Mouse (Mus musculus): ENCODE results near the gene Mgll.

Mgll gene

GRCm38 (mm10) chr6:88770300-88770904 is 46.2 kb downstream of the Mgll start:
- DNase-seq (ENCODE audit: low read depth, low spot score): no peak

DNA sequence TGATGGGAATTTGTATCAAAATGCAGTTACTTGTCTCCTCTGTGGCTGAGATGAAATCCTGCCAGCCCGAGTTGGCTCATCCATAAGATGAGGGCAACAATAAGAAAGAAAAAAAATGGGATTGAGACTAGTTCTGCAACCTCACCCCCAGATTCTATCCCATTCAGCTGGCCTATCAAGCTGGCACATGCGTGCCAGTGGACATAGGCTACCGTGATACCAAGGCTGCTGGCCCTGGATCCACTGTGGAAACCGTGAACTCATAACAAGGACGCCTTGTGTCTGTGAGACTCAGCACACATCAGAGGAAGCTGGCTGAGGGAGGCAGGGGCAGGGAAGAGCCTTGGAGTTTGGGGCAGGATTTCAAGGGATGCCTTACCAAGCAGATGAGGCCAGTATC is 46.8 kb downstream of the Mgll start:
- no peak for DNase-seq (ENCODE audit: low read depth, low spot score)

DNA sequence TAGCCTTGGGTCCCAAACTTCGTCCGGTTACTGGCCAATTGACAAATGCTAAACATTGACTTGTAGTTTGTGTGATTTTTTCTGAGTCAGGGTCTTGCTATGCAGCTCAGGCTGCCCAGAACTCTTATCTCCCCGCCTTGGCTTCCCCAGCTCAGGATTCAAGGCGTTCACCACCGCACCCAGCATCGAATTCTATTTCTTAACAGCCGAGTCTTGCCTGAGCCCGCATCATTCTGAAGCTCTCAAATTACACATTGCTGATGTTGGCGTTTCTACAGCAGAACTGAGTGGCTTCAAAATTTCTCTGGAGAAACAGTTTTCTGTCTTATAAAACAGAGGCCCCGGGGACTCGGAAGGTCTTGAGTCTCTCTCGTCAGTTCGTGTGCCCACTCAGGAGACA is 47.8 kb downstream of the Mgll start:
- DNase-seq (ENCODE audit: low read depth, low spot score): no peak

DNA sequence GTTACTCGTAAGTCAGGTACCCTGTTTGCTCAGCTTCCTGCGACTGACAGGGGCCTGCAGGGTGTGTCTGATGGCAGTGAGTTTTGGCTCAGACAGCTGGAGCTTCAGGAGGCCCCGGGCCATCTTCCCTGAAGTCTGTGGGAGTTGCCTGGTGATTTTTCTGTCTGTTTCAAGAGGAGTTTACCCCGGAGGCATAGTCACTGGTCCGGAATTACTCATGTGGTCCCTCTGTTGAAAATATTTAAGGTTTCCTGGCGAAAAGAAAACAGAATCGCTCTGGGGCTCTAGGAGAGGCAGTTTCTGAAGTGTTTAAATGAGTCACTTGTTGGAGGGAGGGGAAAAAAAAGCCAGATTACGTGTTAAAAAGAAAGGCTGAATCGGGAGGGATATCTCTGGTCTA is 49.8 kb downstream of the Mgll start:
- DNase-seq (ENCODE audit: low read depth, low spot score): no peak

GRCm38 (mm10) chr6:88775267-88775666 is 51.1 kb downstream of the Mgll start:
- no peak for DNase-seq (ENCODE audit: low read depth, low spot score)

GRCm38 (mm10) chr6:88776336-88776923 is 52.2 kb downstream of the Mgll start:
- no peak for DNase-seq (ENCODE audit: low read depth, low spot score)

- DNase-seq (ENCODE audit: low read depth, low spot score): no peak
Observed at GRCm38 (mm10) chr6:88776964-88777363, 52.8 kb downstream of the Mgll start.

DNA sequence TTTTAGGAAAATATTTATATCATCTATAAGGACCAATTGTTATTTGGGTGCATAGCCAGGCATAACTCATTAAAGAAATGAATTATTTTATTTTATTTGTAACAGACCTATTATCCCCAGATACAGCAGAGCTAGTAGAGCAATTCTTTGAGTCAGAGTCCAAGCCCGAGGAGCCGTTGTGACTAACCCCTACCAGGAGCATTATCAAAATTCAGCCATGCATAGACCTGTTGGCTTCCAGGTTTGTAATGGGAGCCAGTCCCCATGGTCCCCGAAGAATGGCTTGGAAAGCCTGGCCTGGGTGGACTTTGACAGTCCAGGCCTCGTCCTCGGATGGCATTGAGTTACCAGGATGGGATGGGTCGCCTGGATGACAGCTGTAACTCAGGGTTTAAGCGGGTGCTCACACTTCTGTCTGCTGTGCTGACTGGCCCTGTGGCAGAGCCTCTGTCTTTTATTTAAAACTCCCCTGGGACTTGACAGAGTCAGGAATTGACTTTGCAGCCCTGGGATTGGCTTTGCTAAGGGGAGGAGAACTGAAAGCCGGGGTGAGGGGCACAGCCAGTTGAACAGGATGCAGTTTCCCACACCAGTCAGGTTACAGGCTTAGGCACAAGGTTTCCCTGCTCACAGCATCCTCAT is 54.0 kb downstream of the Mgll start:
- DNase-seq (ENCODE audit: low read depth, low spot score): no peak

- DNase-seq (ENCODE audit: low read depth, low spot score): no peak
Observed at GRCm38 (mm10) chr6:88779755-88780154, 55.5 kb downstream of the Mgll start.

DNA sequence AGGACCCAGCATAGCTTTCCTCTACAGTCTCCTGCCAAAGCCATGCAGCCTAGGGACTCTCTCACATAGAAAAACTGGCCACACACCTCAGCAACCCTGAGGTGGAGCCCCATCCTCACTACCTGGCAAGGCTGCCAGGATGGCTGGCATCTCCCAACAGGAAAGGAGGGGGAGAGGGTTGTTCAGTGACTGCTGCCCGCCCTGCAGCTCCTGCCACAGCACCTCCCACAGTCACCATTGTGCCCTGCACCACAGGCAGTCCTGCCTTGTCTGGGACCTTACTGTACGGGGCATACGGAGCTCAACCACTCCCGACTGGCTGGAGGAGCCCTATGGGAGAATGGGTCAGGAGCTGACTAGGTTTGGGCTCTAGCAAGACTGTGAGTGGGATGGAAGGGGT is 57.7 kb downstream of the Mgll start:
- no peak for DNase-seq (ENCODE audit: low read depth, low spot score)

- DNase-seq (ENCODE audit: low read depth, low spot score): no peak
Observed at GRCm38 (mm10) chr6:88782981-88783397, 58.8 kb downstream of the Mgll start.

DNA sequence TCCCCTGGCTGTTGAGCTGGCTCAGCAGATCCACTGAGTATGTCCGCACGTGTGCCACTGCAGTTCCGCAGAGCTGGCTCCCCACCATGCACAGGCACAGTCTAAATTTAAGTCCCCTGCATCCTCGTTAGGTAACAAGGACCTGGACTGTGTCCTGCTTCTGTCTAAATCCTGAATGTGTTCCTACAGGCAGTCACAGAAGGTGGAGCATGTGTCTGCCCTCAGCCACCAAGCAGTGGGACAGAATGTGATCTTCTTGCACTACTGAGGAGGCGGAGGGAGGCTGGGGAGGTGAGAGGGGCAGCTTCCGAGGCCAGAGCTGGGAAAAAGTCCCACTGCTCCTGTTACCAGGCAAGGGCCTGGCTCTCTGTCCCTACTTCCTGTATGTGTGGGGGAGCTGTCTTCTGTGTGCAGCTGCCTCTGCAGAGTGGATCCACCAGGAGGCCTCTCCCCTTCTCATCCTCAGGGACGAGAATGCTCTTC is 60.5 kb downstream of the Mgll start:
- peak; percentile 87 for DNase-seq (ENCODE audit: low read depth, low spot score)

DNA sequence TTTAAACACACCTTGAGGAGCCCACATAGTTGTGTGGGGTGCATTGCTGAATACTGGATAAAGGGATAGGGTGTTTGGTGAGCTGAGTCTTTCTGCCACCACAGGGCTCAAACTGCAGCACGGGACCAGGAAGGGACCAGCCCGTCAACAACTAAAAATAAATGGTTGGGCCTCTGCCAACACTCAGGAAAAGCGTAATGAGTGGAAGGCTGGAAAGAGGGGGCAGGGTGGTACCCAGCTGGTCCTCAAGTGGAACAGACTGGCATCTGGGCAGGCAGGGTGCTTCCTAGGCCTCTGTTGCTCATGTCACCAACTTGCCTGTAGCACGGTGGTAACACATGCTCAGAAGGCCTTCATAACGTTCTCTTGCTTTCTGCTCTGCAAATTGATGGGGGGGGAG is 61.1 kb downstream of the Mgll start:
- no peak for DNase-seq (ENCODE audit: low read depth, low spot score)

DNA sequence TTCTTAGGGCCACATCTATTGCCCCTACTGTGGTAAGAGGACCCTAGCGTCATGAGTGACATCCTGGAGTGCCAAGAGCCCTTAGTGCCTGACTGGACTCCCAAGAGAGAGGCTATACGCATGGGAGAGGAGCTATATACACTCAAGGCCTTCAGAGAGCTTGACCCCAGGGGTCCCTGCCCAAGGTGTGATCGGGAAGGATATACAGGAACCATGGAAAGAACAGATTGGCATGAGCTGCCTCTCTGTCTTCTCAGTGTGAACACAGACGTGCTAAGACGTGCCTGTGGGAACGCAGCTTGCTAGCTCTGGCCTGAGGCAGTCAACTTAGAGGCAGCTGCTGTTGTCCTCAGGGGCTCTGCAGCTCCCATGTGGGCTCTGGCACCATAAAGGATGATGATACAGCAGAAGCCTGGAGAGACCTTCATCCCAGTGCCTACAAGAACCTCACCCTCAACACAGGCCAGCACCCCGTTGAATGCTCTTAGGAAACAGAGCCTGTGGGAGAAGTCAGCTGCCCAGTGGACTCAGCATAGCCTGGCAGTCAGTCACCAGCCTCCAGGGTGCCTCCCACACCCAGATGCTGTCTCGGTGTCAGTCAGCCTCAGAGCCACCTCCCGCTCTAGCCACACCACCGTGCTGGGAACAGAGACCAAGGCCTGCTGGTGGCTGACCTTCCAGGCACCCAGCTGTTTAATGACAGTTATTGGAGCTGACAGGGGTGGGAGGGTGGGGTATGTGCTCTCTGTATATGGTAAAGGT is 61.8 kb downstream of the Mgll start:
- no peak for DNase-seq (ENCODE audit: low read depth, low spot score)

DNA sequence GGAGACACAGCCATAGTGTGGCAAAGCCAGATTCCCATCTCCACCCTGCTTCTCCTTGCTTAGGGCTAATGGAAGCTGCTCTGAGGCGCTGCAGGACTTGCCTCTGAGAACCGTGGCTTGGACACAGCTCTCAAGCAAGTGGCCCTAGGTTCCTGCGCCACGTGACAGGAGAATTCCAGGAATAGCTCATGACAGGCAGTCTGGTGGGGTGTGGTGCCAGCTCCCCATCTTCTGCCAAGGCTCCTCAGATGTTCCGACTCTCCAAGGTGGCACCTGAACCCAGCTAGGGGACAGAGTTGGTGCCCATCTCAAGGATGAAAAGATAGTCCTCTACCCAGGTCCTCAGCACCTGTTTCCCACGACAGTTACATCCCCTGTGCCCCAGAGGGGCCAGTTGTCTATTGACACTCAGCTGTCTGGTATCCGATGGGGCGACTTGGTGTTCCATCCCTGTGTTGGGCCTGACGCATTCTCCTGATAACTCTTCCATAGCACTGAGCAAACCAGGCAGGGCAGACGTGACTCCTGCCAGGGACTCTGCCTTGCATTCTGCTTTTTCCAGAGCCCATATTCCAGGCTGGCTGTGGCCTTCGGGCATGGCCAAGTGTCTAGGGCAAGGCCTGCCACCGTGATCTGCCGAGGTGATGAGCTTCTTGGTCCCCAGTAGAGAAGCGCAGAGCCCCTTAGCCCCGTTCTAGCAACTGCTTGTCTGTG is 62.7 kb downstream of the Mgll start:
- peak; percentile 88 for DNase-seq (ENCODE audit: low read depth, low spot score)

DNA sequence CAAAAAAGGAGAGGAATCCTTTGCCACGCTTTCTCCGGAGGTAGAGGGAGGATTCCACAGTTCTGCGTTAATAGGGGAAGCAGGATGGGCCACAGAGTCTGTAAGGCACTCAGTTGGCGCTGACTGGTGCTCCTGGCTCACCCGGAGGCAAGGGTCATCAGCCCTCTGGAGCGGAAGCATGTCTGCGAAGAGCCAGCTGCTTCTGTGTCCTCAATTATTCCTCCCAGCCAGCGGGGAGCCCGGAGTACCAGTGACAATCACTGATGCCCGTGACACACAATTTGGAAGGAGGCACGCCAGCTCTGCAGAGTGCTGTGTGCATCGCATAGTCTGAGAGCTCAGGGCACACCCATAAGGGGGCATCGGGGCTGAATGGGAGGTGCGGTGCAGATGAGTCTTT is 63.3 kb downstream of the Mgll start:
- no peak for DNase-seq (ENCODE audit: low read depth, low spot score)

DNA sequence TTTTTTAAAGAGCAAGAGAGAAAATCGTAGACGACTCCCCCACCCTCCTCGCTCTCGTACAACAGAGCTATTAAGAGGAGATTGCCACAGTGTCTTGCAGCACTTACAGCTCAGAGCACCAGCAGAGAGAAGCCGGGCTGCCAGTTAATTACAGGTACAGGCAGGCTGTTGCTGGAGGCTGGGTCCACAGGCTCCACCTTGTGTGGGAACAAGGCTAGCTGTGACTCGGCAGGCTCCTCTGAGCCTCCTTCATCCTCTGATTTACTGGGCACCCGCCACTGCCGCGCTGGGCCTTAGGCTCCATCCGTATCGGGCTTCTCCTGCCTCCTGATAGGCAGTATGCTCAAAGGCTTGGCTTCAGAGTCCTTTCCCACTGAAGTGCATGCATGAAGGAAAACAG is 64.0 kb downstream of the Mgll start:
- DNase-seq (ENCODE audit: low read depth, low spot score): no peak

- no peak for DNase-seq (ENCODE audit: low read depth, low spot score)
Observed at GRCm38 (mm10) chr6:88791299-88791698, 67.1 kb downstream of the Mgll start.

DNA sequence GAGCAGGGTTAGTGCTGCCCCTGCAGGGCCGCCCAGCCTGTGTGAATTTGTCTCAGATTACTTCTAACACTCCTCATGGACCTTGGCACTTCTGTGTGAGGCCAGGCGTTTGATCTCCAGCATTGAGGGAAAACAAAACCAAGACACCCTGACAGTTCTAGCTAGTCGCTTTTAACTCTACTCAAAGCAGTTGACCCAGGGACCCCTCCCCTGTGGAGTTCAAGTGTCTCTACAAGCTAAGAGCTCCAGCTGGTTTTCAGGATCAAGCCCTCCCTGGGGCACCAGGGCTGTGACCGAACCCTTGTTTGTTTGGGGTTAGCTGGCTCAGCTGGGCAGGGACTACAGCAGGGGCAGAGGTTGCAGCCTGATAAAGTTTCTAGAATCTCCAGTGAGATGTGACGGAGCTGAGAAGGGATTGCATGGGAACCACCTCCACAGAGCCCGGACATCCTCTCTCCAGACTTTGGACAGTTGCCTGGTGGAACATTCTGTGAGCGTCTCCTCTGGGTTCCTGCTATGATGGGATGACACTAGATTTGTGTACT is 68.0 kb downstream of the Mgll start:
- DNase-seq (ENCODE audit: low read depth, low spot score): no peak

DNA sequence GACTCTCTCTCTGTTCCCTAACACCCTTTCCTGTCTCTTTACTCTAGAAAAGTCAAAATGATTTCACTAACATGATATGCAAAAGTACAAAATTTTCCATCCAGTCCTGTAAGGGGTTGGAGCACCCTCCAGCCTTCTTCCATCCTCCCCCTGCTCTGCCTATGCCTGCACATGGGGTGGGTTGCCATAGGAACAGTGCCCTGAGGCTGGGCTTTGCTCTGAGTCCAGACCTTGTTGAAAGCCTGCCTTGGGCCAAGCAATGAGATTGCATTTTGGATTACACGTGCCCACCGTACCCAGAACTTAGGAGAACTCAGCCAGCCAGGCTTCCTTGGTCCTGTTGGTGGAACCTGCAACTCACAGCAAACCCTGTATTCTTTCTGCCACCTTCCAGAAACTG is 69.0 kb downstream of the Mgll start:
- no peak for DNase-seq (ENCODE audit: low read depth, low spot score)

DNA sequence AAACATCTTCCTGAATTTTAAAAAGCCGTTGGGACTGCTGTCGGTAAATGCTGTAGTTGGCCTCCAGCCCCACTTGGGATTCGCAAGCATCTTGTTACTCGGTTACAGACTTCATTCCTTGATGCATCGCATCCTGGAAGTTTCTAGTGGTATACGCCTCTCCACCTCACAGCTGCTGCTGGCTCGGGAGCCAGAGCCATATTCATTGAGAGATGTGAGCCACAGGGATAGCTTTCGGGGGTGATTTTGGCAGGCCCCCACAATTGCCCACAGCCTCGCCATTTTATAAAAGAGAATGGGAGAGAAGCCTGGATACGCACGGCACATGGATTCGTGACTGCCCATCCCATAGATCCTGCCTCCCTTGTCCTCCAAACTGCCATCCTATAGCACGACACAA is 69.7 kb downstream of the Mgll start:
- DNase-seq (ENCODE audit: low read depth, low spot score): no peak

- no peak for DNase-seq (ENCODE audit: low read depth, low spot score)
Observed at GRCm38 (mm10) chr6:88794561-88794971, 70.4 kb downstream of the Mgll start.
